Mouse (Mus musculus): ENCODE data around the gene Ndufc2. TPM values are rescaled to one million over a fixed set of nuclear protein-coding genes. Genes with fewer than 3 reads are reported as not detected.
"Not testable (repeated sequence)": the region's sequence is repeated elsewhere in the genome, so short reads cannot be mapped to it uniquely, and the experiment has no call there.

Gene Ndufc2
- total and polyA plus RNA-seq, 3 experiments, result 263 to 364 (median 264) TPM

- peak; percentile 61 for DNase-seq
Observed at GRCm38 (mm10) chr7:97426566-97426965, 26.8 kb downstream of the Ndufc2 start.

GRCm38 (mm10) chr7:97427296-97427695 lies 27.5 kb downstream of the Ndufc2 start:
- DNase-seq, result no peak

GRCm38 (mm10) chr7:97427778-97428420 lies 28.1 kb downstream of the Ndufc2 start:
- DNase-seq, result peak; percentile 80

GRCm38 (mm10) chr7:97429705-97430104 lies 29.9 kb downstream of the Ndufc2 start:
- DNase-seq, result no peak

- DNase-seq, result not testable (repeated sequence)
Observed at GRCm38 (mm10) chr7:97433517-97433916, 33.7 kb downstream of the Ndufc2 start.

GRCm38 (mm10) chr7:97434517-97434916 lies 34.7 kb downstream of the Ndufc2 start:
- no peak for DNase-seq

- DNase-seq, result no peak
Observed at GRCm38 (mm10) chr7:97438986-97439385, 39.2 kb downstream of the Ndufc2 start.

- peak; percentile 89 for DNase-seq
Observed at GRCm38 (mm10) chr7:97446171-97446925, 46.5 kb downstream of the Ndufc2 start.

- peak; percentile 42 for DNase-seq
Observed at GRCm38 (mm10) chr7:97447050-97447531, 47.3 kb downstream of the Ndufc2 start.

GRCm38 (mm10) chr7:97451023-97451422 lies 51.2 kb downstream of the Ndufc2 start, which contains the start of gene Kctd14:
Gene Kctd14, plus strand, starts transcription at chr7:97451323.
- DNase-seq, result not testable (repeated sequence)

GRCm38 (mm10) chr7:97452196-97452595 lies 52.4 kb downstream of the Ndufc2 start:
- DNase-seq, result no peak

GRCm38 (mm10) chr7:97453141-97453921 lies 53.5 kb downstream of the Ndufc2 start:
- peak; percentile 38 for DNase-seq

GRCm38 (mm10) chr7:97454795-97455194 lies 55.0 kb downstream of the Ndufc2 start:
- no peak for DNase-seq

- DNase-seq, result no peak
Observed at GRCm38 (mm10) chr7:97455577-97455976, 55.8 kb downstream of the Ndufc2 start.

Other genes starting within 250 kb of the Ndufc2 start
- gene Usp35, start 68.0 kb upstream of the Ndufc2 start, total RNA-seq (2021), result 1 to 10 TPM; 7.0 to 8.5 TPM
- 8.4 and 11.1 TPM in 2 replicates for gene Usp35, start 68.0 kb upstream of the Ndufc2 start, polyA plus RNA-seq (2012; rRNA removed)
- 10 to 100 TPM in 1 of 2 experiments, 1 to 10 TPM in 1; 7.3 to 11.4 TPM for gene Kctd21, start 67.7 kb upstream of the Ndufc2 start, total RNA-seq (2021)
- 5.3 and 5.6 TPM in 2 replicates for gene Kctd21, start 67.7 kb upstream of the Ndufc2 start, polyA plus RNA-seq (2012; rRNA removed)
- 10 to 100 TPM; 15.2 to 16.6 TPM for gene Alg8, start 28.4 kb upstream of the Ndufc2 start, total RNA-seq (2021)
- 6.0 and 7.3 TPM in 2 replicates for gene Alg8, start 28.4 kb upstream of the Ndufc2 start, polyA plus RNA-seq (2012; rRNA removed)
- gene Thrsp, start 17.7 kb downstream of the Ndufc2 start, total RNA-seq (2021), result 1,000 to 10,000 TPM in 1 of 2 experiments, 100 to 1,000 TPM in 1; 552 to 1,139 TPM
- gene Thrsp, start 17.7 kb downstream of the Ndufc2 start, polyA plus RNA-seq (2012; rRNA removed), result 258 and 373 TPM in 2 replicates
- gene Kctd14, start 51.3 kb downstream of the Ndufc2 start, total RNA-seq (2021), result 1 to 10 TPM; 1.2 to 4.2 TPM
- 0.76 and 1.2 TPM in 2 replicates for gene Kctd14, start 51.3 kb downstream of the Ndufc2 start, polyA plus RNA-seq (2012; rRNA removed)
- gene Ints4, start 81.0 kb downstream of the Ndufc2 start, total RNA-seq (2021), result 10 to 100 TPM; 58.8 to 60.3 TPM
- 57.5 and 70.5 TPM in 2 replicates for gene Ints4, start 81.0 kb downstream of the Ndufc2 start, polyA plus RNA-seq (2012; rRNA removed)
- 10 to 100 TPM; 31.7 to 49.1 TPM for gene Aamdc, start 179.5 kb downstream of the Ndufc2 start, total RNA-seq (2021)
- gene Aamdc, start 179.5 kb downstream of the Ndufc2 start, polyA plus RNA-seq (2012; rRNA removed), result 8.5 and 11.6 TPM in 2 replicates
- gene Rsf1, start 179.9 kb downstream of the Ndufc2 start, total RNA-seq (2021), result 10 to 100 TPM; 24.3 to 25.9 TPM
- 0.74 and 1.2 TPM in 2 replicates for gene Rsf1, start 179.9 kb downstream of the Ndufc2 start, polyA plus RNA-seq (2012; rRNA removed)